Mouse (Mus musculus) megakaryocyte progenitor cell, adult 5-6 weeks (primary cell): ENCODE results near the gene Dkkl1. TPM values are rescaled to one million over a fixed set of nuclear protein-coding genes. Genes with fewer than 3 reads are reported as not detected.

ENCODE experiments used
- ATAC-seq: replicated peaks from 2 replicates; pipeline ENCODE4 v1.8.0; 2016; ENCODE audit warnings: mild to moderate bottlenecking, moderate TSS enrichment, inconsistent platforms; ENCODE audit not compliant: poor library complexity
- total RNA-seq, 2 experiments: library from RNA; stranded (forward) in 1 of 2; stranded (reverse) in 1 of 2; fragments of 157-497, 149-512 nt in 1 of 2; fragments of 200-1000 nt in 1 of 2; gene quantifications; 2 replicates each; pipeline versions ENCODE4 v1.2.3 to v1.2.4; 2015 to 2017

Dkkl1 gene
- total RNA-seq, 2 experiments from 2014 or later = 4.2 to 5.4 TPM

GRCm38 (mm10) chr7:45193871-45194785 is 17.8 kb downstream of the Dkkl1 start:
- ATAC-seq = peak; percentile 47

GRCm38 (mm10) chr7:45193406-45193805 is 18.5 kb downstream of the Dkkl1 start:
- no peak for ATAC-seq

GRCm38 (mm10) chr7:45192585-45193310 is 19.2 kb downstream of the Dkkl1 start:
- ATAC-seq = no peak

DNA sequence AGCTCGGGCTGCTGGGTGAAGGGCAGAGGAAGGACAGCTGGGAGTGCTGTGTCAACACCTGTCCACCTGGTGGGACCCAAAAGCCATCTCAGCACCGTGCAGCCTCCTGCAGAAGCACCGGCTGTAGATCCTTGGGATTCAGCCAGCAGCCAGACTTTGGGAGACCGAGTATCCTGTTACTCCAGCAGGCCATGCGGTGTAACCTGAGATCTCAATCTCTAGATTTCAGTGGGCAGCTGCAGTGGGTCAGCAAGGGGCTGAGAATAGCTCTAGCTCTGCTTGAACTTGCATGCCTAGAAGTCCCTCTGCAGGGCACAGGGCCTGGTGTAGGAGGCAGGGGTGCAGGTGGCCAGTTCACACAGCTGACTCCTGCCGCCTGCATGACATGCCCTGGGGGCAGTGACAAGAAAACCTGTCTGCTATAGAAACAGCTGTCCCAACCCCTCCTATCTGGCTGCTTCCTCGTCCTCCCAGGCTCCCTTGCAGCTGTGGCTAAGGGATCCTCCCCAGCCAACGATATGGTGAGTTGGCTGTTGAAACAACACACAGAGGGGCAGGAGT is 20.1 kb downstream of the Dkkl1 start:
- peak; percentile 45 for ATAC-seq

DNA sequence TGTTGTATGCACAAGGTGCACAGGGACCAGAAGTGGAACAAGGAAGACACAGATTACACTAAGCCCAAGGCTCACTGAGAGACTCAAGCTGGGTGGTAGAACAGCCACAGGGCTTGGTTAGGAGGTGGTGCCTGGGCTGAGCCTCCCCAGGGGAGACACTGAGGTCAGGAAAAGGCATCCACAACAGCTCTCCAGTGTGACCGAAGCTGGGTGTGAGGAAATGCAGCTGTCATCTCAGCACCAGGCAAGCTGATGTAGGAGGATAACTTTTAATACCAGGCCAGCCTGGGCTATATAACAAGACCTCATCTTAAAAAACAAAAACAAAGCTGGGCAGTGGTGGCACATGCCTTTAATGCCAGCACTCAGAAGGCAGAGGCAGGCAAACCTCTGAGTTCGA is 20.8 kb downstream of the Dkkl1 start:
- no peak for ATAC-seq

DNA sequence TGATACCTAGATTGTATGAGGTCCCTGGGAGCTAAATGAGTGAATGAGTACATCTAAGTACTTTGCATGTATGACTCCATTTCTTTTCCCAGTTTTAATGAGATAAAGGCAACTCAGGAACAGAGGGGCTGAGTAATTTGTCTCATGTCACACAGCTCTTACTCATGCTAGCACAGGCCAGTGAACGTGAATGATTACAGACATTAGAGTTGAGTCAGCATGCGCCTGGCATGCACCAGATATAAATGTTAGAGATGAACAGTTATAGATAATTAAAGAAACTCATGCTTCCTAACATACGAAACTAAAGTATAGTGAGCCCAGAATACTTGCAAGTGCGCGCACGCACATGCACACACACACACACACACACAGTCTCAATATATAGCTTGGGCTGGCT is 21.8 kb downstream of the Dkkl1 start:
- peak; percentile 34 for ATAC-seq

DNA sequence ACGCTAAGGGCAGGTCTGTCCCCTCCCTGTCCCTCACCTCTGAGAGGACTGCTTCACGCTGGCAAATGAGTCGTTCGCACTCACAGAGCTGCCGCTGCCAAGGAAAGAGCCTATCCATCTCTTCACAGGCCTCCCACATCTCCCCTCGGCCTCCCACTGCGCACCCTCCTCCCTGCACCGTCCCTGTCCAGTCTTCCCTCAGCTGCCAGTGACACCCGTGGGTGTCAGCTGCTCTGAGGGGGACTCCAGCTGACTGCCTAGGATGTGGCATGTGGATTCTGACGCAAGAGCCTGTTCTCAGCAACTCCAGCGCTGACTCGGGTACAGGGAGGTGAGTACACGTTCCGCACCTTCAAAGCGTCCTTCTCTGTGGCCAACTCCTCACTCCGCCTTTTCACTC is 22.3 kb downstream of the Dkkl1 start:
- ATAC-seq = no peak

DNA sequence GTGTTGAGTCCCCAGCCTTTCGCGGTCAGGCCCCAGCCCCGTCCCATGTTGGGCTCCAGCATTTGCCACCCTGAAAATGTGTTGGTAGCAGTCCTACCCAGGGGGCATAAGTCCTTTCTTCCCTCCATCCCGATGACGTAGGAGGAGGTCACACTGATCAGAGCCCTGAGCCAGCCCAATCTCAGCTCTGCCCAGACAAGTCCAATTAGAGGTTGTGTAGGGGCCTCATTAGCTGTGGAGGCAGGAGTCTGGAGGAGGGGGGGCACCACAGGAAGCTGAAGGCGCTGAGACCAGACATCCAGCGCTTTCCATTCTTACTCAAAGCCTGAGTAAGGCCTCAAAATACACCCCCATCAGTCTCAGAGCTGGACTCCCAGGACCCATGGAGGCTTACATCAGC is 26.0 kb downstream of the Dkkl1 start:
- no peak for ATAC-seq

DNA sequence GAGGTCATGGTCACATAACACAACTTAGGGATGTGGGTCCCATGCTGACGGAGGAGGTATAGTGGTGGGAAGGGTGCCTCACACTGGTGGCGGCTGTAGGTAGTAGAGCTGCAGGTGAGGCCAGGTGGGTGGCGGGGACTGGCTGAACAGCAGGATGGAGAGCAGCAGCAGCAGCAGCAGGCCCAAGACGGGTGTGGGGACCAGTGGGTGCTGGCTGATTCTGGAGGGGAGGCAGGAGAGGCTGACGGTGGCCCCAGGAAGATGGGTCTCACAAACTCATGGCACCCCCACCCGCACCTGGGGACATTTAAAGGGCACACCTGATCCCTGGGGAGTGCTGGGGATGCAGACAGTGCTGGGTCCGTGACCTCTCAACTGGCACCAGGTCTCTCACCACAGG is 28.3 kb downstream of the Dkkl1 start:
- ATAC-seq = no peak

GRCm38 (mm10) chr7:45182606-45183005 is 29.3 kb downstream of the Dkkl1 start:
- 0 out of 2 replicates have a peak, but pooled peaks have one; percentile 2 for ATAC-seq

GRCm38 (mm10) chr7:45182199-45182601 is 29.7 kb downstream of the Dkkl1 start:
- ATAC-seq = peak; percentile 96

GRCm38 (mm10) chr7:45181540-45181939 is 30.4 kb downstream of the Dkkl1 start:
- ATAC-seq = peak; percentile 20

DNA sequence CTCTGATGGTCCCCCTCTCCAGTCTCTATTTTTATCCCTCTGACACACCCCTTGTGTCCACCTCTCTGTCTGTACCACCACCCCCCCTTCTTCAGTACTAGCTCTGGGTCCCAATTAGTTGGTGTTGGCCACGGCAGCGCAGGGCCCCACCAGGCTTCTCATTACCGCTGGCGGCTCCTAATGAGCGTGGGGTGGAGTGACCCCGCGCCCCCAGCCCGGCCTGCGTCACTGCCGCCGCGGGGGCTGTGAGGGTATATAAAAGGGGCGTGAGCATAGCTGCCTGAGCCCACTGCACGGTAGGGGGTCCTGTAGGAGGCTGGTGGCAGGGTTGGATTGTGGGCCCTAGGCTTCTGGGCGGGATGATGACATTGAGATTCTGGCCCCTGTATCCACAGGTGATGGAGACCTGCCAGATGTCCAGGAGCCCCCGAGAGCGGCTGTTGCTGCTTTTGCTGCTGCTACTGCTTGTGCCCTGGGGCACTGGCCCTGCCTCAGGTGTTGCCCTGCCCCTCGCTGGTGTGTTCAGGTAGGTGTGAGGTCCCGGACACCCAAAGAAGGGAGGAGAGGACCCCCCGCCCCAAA is 31.0 kb downstream of the Dkkl1 start, which contains the start of gene Pth2:
Gene Pth2 (plus strand): TSS at position 100 of the 582 bp plus-strand sequence.
- no peak for ATAC-seq

- no peak for ATAC-seq
These were observed 32.5 kb downstream of the Dkkl1 start, which contains the start of gene Gfy for GRCm38 (mm10) chr7:45179469-45179868. Gene Gfy, minus strand, starts transcription at chr7:45179569.

DNA sequence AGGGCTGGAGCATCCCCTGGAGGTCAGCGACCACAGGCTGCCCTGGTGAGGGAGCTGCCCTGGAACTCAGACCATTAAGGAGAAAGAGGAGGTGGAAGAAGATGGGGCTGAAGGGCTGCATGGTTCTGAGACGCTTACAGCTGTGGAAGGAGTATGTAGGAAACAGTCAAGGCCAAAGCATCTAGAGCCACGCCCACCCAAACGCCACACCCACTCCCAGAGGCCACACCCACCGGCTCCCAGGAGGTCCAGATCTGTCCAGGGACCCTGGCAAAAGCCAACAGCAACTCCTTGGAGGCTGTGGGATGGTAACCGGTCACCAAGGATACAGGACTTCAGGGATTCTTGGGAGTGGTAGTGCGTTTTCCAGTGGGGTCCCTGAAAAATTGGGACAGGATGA is 33.4 kb downstream of the Dkkl1 start:
- no peak for ATAC-seq

GRCm38 (mm10) chr7:45176356-45176755 is 35.6 kb downstream of the Dkkl1 start:
- ATAC-seq = no peak

- ATAC-seq = no peak
These were observed 36.0 kb downstream of the Dkkl1 start for GRCm38 (mm10) chr7:45175929-45176328.

GRCm38 (mm10) chr7:45175398-45175797 is 36.5 kb downstream of the Dkkl1 start:
- no peak for ATAC-seq

- no peak for ATAC-seq
These were observed 37.2 kb downstream of the Dkkl1 start for GRCm38 (mm10) chr7:45174567-45175280.

- ATAC-seq = peak; percentile 50
These were observed 38.2 kb downstream of the Dkkl1 start for GRCm38 (mm10) chr7:45173772-45174171.
